Mouse (Mus musculus): ENCODE data around the gene Tsen54.

GRCm38 (mm10) chr11:115831518-115831917 lies 17.0 kb downstream of the Tsen54 start:
- TF ChIP-seq POLR2A (IDR thresholded peaks at IDR 0.05; ENCODE audit: borderline replicate concordance, extremely low read depth, insufficient read depth, insufficient read length, poor library complexity, severe bottlenecking) (no peak), CTCF (IDR thresholded peaks at IDR 0.05; ENCODE audit: borderline replicate concordance, extremely low read depth, insufficient read depth, insufficient read length) (no peak)
